Mouse (Mus musculus): Measurements from ENCODE around the gene 2610028H24Rik.

The 2610028H24Rik gene

DNA sequence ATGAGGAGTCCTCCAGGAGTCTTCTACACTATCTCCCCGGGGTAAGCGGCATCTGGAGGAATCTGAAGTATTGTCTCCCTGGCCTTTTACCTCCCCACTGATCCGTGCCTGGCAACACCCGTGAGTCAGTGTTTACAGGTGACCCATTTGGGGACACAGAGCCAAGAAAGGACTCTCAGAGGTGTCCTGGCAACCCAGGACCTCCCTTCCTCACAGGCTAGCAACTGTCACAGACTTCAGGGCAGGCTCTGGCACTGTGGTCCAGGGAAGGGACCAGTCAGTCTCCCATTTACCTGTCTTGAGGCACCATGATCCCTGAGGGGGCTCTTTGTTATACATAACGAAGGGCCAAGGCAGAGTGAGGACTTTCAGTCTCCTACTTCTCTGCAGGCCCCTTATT is at the start of gene 2610028H24Rik:
2610028H24Rik (plus strand) TSS at position 231 of the 400 bp plus-strand sequence.
- no peaks in the 10 kb centered on the region for H3K27me3 ChIP-seq (ENCODE audit: insufficient read depth, low read length)
- no peaks in the 10 kb centered on the region for H3K9me3 ChIP-seq (ENCODE audit: low read length)
- no peaks in the 10 kb centered on the region for H3K36me3 ChIP-seq (ENCODE audit: insufficient read depth, low read length)
- no peak for TF ChIP-seq CTCF (conservative IDR thresholded peaks at IDR 0.05; ENCODE audit: low read length)
- no peak for TF ChIP-seq NANOG (IDR thresholded peaks at IDR 0.05; ENCODE audit: borderline replicate concordance, low read length)
- no peak for TF ChIP-seq POU5F1 (IDR thresholded peaks at IDR 0.05; ENCODE audit: borderline replicate concordance, low read length)
- peaks cover 45% of the 10 kb centered on the region for H3K4me1 ChIP-seq (replicated peaks; ENCODE audit: low read depth, low read length)
- no peak within 1 kb of the TSS for H3K4me3 ChIP-seq (replicated peaks; ENCODE audit: low read length)

GRCm38 (mm10) chr10:76408520-76408919 is 40.4 kb upstream of the 2610028H24Rik start:
- Histone ChIP-seq H3K27me3 (ENCODE audit: insufficient read depth, low read length) (no peaks in the 10 kb centered on the region), H3K36me3 (ENCODE audit: insufficient read depth, low read length) (peaks cover 93% of the 10 kb centered on the region), H3K9me3 (ENCODE audit: low read length) (no peaks in the 10 kb centered on the region), H3K4me3 (replicated peaks; ENCODE audit: low read length) (no peak overlapping the region), H3K4me1 (replicated peaks; ENCODE audit: low read depth, low read length) (peaks cover 38% of the 10 kb centered on the region)
- TF ChIP-seq NANOG (IDR thresholded peaks at IDR 0.05; ENCODE audit: borderline replicate concordance, low read length) (no peak), POU5F1 (IDR thresholded peaks at IDR 0.05; ENCODE audit: borderline replicate concordance, low read length) (no peak), CTCF (conservative IDR thresholded peaks at IDR 0.05; ENCODE audit: low read length) (no peak)

DNA sequence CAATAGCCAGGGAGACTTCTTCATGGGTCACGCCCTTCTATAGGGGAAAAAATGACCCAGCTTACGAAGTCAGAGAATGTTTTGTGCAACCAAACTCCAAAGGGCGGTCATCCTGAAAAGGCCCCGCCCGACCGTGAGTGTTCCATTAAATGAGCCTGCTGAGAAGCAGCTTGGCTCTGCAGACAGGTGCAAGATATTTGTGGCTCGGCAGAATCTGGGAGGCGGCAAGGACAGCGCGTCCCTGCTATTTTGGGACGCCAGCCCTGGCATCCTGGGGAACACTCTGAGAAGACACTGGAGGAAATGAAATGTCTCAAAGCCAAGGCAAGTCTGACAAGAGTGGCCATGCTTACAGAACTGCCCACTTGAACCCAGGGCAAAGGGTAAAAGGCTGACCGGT is 32.1 kb upstream of the 2610028H24Rik start:
- H3K9me3 ChIP-seq (ENCODE audit: low read length) = no peaks in the 10 kb centered on the region

GRCm38 (mm10) chr10:76425674-76426073 is 23.2 kb upstream of the 2610028H24Rik start:
- Histone ChIP-seq H3K36me3 (ENCODE audit: insufficient read depth, low read length) (peaks cover 100% of the 10 kb centered on the region), H3K4me3 (replicated peaks; ENCODE audit: low read length) (no peak overlapping the region), H3K4me1 (replicated peaks; ENCODE audit: low read depth, low read length) (no peaks in the 10 kb centered on the region), H3K27me3 (ENCODE audit: insufficient read depth, low read length) (no peaks in the 10 kb centered on the region), H3K9me3 (ENCODE audit: low read length) (no peaks in the 10 kb centered on the region)
- TF ChIP-seq CTCF (conservative IDR thresholded peaks at IDR 0.05; ENCODE audit: low read length) (no peak), POU5F1 (IDR thresholded peaks at IDR 0.05; ENCODE audit: borderline replicate concordance, low read length) (no peak), NANOG (IDR thresholded peaks at IDR 0.05; ENCODE audit: borderline replicate concordance, low read length) (no peak)

More for the DNA sequence above, 32.1 kb upstream of the 2610028H24Rik start:
- no peak overlapping the region for H3K4me3 ChIP-seq (replicated peaks; ENCODE audit: low read length)
- H3K4me1 ChIP-seq (replicated peaks; ENCODE audit: low read depth, low read length) = peaks cover 42% of the 10 kb centered on the region
- H3K36me3 ChIP-seq (ENCODE audit: insufficient read depth, low read length) = peaks cover 100% of the 10 kb centered on the region
- TF ChIP-seq NANOG (IDR thresholded peaks at IDR 0.05; ENCODE audit: borderline replicate concordance, low read length) (no peak), CTCF (conservative IDR thresholded peaks at IDR 0.05; ENCODE audit: low read length) (no peak), POU5F1 (IDR thresholded peaks at IDR 0.05; ENCODE audit: borderline replicate concordance, low read length) (no peak)
- no peaks in the 10 kb centered on the region for H3K27me3 ChIP-seq (ENCODE audit: insufficient read depth, low read length)

DNA sequence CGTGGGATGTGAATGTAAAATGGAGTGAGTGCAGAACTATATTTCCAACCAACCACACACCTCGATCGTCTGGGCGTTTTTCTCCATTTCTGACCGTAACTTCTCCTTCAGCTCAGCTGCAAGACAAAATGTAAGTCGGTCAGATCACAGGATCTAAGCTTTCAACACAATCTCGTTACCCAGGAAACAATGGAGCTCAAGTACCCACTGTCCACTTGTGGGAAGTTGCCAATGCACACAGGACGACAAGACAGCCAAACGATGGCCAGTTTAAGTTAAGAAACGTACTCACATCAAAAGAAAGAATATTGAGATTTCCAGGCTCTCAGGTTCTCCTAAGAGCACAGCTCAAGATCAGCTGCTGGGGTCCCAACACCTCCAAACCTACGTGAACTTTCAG is 15.0 kb upstream of the 2610028H24Rik start:
- Histone ChIP-seq H3K4me3 (replicated peaks; ENCODE audit: low read length) (no peak overlapping the region), H3K4me1 (replicated peaks; ENCODE audit: low read depth, low read length) (peaks cover 27% of the 10 kb centered on the region), H3K9me3 (ENCODE audit: low read length) (no peaks in the 10 kb centered on the region), H3K36me3 (ENCODE audit: insufficient read depth, low read length) (peaks cover 100% of the 10 kb centered on the region), H3K27me3 (ENCODE audit: insufficient read depth, low read length) (no peaks in the 10 kb centered on the region)
- TF ChIP-seq CTCF (conservative IDR thresholded peaks at IDR 0.05; ENCODE audit: low read length) (no peak), NANOG (IDR thresholded peaks at IDR 0.05; ENCODE audit: borderline replicate concordance, low read length) (no peak), POU5F1 (IDR thresholded peaks at IDR 0.05; ENCODE audit: borderline replicate concordance, low read length) (no peak)

GRCm38 (mm10) chr10:76439107-76439890 is 9.6 kb upstream of the 2610028H24Rik start:
- Histone ChIP-seq H3K36me3 (ENCODE audit: insufficient read depth, low read length) (peaks cover 71% of the 10 kb centered on the region), H3K4me1 (replicated peaks; ENCODE audit: low read depth, low read length) (peaks cover 68% of the 10 kb centered on the region), H3K9me3 (ENCODE audit: low read length) (no peaks in the 10 kb centered on the region), H3K27me3 (ENCODE audit: insufficient read depth, low read length) (no peaks in the 10 kb centered on the region), H3K4me3 (replicated peaks; ENCODE audit: low read length) (peak overlapping the region; percentile 96)
- no peak for TF ChIP-seq POU5F1 (IDR thresholded peaks at IDR 0.05; ENCODE audit: borderline replicate concordance, low read length)
- TF ChIP-seq NANOG (IDR thresholded peaks at IDR 0.05; ENCODE audit: borderline replicate concordance, low read length) = no peak

GRCm38 (mm10) chr10:76440281-76440680 is 8.6 kb upstream of the 2610028H24Rik start, which contains the start of gene AC141477.1:
Gene AC141477.1, minus strand, starts transcription at chr10:76440444.
- peaks cover 61% of the 10 kb centered on the region for H3K36me3 ChIP-seq (ENCODE audit: insufficient read depth, low read length)
- no peak for TF ChIP-seq NANOG (IDR thresholded peaks at IDR 0.05; ENCODE audit: borderline replicate concordance, low read length)
- TF ChIP-seq CTCF (conservative IDR thresholded peaks at IDR 0.05; ENCODE audit: low read length) = no peak
- TF ChIP-seq POU5F1 (IDR thresholded peaks at IDR 0.05; ENCODE audit: borderline replicate concordance, low read length) = no peak
- peaks cover 71% of the 10 kb centered on the region for H3K4me1 ChIP-seq (replicated peaks; ENCODE audit: low read depth, low read length)
- H3K4me3 ChIP-seq (replicated peaks; ENCODE audit: low read length) = peak within 1 kb of the TSS; percentile 96
- H3K27me3 ChIP-seq (ENCODE audit: insufficient read depth, low read length) = no peaks in the 10 kb centered on the region
- no peaks in the 10 kb centered on the region for H3K9me3 ChIP-seq (ENCODE audit: low read length)

DNA sequence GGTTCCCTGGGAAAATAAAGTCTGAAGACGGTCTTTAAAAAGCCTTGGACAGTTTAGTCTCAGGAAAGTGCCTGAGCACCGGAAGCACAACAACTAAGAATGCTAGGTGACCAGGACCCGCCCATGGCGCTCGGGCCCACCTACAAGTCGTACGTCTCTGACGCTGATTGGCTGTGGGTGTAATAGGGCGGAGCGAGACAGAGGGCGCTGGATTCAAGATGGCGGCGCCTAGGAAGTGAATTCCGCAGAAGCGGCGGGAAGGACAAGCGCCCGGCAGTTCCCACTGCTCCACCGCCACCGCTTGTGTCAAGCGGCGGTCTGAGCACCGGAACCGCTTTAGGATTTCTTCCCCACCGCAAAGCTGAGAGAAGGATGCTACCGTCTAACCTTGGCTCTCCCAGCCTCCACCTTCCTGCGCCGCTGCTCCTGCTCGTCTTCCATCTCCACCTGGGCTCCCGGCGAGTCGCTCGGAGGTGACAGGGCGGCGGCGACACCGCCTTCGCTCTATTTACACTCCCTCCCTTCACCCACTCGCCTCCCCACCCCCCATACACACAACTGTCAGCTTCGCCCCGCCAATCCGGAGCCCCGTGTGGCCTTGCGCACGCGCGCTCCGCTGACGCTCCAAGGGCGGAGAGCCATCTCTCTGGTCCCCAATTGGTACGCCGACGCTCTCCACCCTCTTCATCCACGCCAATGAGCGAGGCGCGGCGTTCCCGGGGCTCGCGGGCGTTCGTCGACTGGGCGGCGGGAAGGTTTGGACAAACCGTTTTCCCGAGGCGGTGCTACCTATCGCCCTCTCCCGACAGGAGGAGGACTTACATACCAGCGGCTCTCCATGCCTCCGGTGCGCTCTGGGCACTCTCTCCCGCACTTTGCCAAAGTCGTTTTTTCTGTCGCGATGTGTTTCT is 6.4 kb upstream of the 2610028H24Rik start, which contains the start of gene Pcnt:
Pcnt (minus strand) TSS at position 609 of the 911 bp plus-strand sequence.
- H3K36me3 ChIP-seq (ENCODE audit: insufficient read depth, low read length) = peaks cover 40% of the 10 kb centered on the region
- TF ChIP-seq CTCF (conservative IDR thresholded peaks at IDR 0.05; ENCODE audit: low read length) (peak; percentile 38), NANOG (IDR thresholded peaks at IDR 0.05; ENCODE audit: borderline replicate concordance, low read length) (no peak)
- H3K4me1 ChIP-seq (replicated peaks; ENCODE audit: low read depth, low read length) = peaks cover 78% of the 10 kb centered on the region
- H3K27me3 ChIP-seq (ENCODE audit: insufficient read depth, low read length) = no peaks in the 10 kb centered on the region
- peak within 1 kb of the TSS; percentile 96 for H3K4me3 ChIP-seq (replicated peaks; ENCODE audit: low read length)
- no peaks in the 10 kb centered on the region for H3K9me3 ChIP-seq (ENCODE audit: low read length)

Measured in E14TG2a.4 (cell line).